Mouse (Mus musculus): ENCODE measurements around the gene Map1lc3b. TPM values are rescaled to one million over a fixed set of nuclear protein-coding genes. Genes with fewer than 3 reads are reported as not detected.

The Map1lc3b gene
- polyA plus RNA-seq, 1 experiment = 86.5 TPM

GRCm38 (mm10) chr8:121602411-121602810 is 12.2 kb downstream of the Map1lc3b start:
- no peaks in the 10 kb centered on the region for H3K4me1 ChIP-seq (ENCODE audit: control insufficient read depth, insufficient read depth, low read length)
- H3K9ac ChIP-seq (ENCODE audit: low read depth, poor library complexity, severe bottlenecking) = no peak overlapping the region
- no peak overlapping the region for H3K4me3 ChIP-seq (ENCODE audit: low read depth, low read length)
- TF ChIP-seq POLR2A (IDR thresholded peaks at IDR 0.05; ENCODE audit: insufficient read depth, low read length) (no peak), CTCF (IDR thresholded peaks at IDR 0.05; ENCODE audit: low read depth, low read length) (no peak), EP300 (IDR thresholded peaks at IDR 0.05; ENCODE audit: insufficient read depth, low read depth, low read length) (no peak)
- no peaks in the 10 kb centered on the region for H3K27me3 ChIP-seq (ENCODE audit: control insufficient read depth, insufficient read depth, low read length, poor library complexity, severe bottlenecking)
- no peaks in the 10 kb centered on the region for H3K9me3 ChIP-seq (replicated peaks; ENCODE audit: control insufficient read depth, insufficient read depth, low read length, poor library complexity, severe bottlenecking)
- H3K27ac ChIP-seq (ENCODE audit: insufficient read depth, low read length) = no peak overlapping the region
- H3K36me3 ChIP-seq (ENCODE audit: control insufficient read depth, insufficient read depth, low read length, poor library complexity, severe bottlenecking) = peaks cover 13% of the 10 kb centered on the region

GRCm38 (mm10) chr8:121602860-121603259 is 12.7 kb downstream of the Map1lc3b start:
- TF ChIP-seq CTCF (IDR thresholded peaks at IDR 0.05; ENCODE audit: low read depth, low read length) (peak; percentile 97), POLR2A (IDR thresholded peaks at IDR 0.05; ENCODE audit: insufficient read depth, low read length) (no peak)
- no peaks in the 10 kb centered on the region for H3K27me3 ChIP-seq (ENCODE audit: control insufficient read depth, insufficient read depth, low read length, poor library complexity, severe bottlenecking)
- H3K4me3 ChIP-seq (ENCODE audit: low read depth, low read length) = no peak overlapping the region
- no peak overlapping the region for H3K27ac ChIP-seq (ENCODE audit: insufficient read depth, low read length)
- H3K9ac ChIP-seq (ENCODE audit: low read depth, poor library complexity, severe bottlenecking) = no peak overlapping the region
- no peaks in the 10 kb centered on the region for H3K4me1 ChIP-seq (ENCODE audit: control insufficient read depth, insufficient read depth, low read length)
- no peaks in the 10 kb centered on the region for H3K9me3 ChIP-seq (replicated peaks; ENCODE audit: control insufficient read depth, insufficient read depth, low read length, poor library complexity, severe bottlenecking)
- peaks cover 12% of the 10 kb centered on the region for H3K36me3 ChIP-seq (ENCODE audit: control insufficient read depth, insufficient read depth, low read length, poor library complexity, severe bottlenecking)

GRCm38 (mm10) chr8:121603801-121604200 is 13.6 kb downstream of the Map1lc3b start:
- TF ChIP-seq POLR2A (IDR thresholded peaks at IDR 0.05; ENCODE audit: insufficient read depth, low read length) = no peak
- no peak for TF ChIP-seq CTCF (IDR thresholded peaks at IDR 0.05; ENCODE audit: low read depth, low read length)
- no peak for TF ChIP-seq EP300 (IDR thresholded peaks at IDR 0.05; ENCODE audit: insufficient read depth, low read depth, low read length)
- no peaks in the 10 kb centered on the region for H3K27me3 ChIP-seq (ENCODE audit: control insufficient read depth, insufficient read depth, low read length, poor library complexity, severe bottlenecking)
- no peak overlapping the region for H3K4me3 ChIP-seq (ENCODE audit: low read depth, low read length)

GRCm38 (mm10) chr8:121607661-121608060 is 17.5 kb downstream of the Map1lc3b start:
- H3K36me3 ChIP-seq (ENCODE audit: control insufficient read depth, insufficient read depth, low read length, poor library complexity, severe bottlenecking) = peaks cover 4% of the 10 kb centered on the region
- H3K9ac ChIP-seq (ENCODE audit: low read depth, poor library complexity, severe bottlenecking) = no peak overlapping the region
- TF ChIP-seq EP300 (IDR thresholded peaks at IDR 0.05; ENCODE audit: insufficient read depth, low read depth, low read length) (no peak), POLR2A (IDR thresholded peaks at IDR 0.05; ENCODE audit: insufficient read depth, low read length) (no peak), CTCF (IDR thresholded peaks at IDR 0.05; ENCODE audit: low read depth, low read length) (no peak)
- no peaks in the 10 kb centered on the region for H3K4me1 ChIP-seq (ENCODE audit: control insufficient read depth, insufficient read depth, low read length)
- H3K27me3 ChIP-seq (ENCODE audit: control insufficient read depth, insufficient read depth, low read length, poor library complexity, severe bottlenecking) = no peaks in the 10 kb centered on the region
- no peaks in the 10 kb centered on the region for H3K9me3 ChIP-seq (replicated peaks; ENCODE audit: control insufficient read depth, insufficient read depth, low read length, poor library complexity, severe bottlenecking)
- H3K4me3 ChIP-seq (ENCODE audit: low read depth, low read length) = no peak overlapping the region
- H3K27ac ChIP-seq (ENCODE audit: insufficient read depth, low read length) = no peak overlapping the region

More at GRCm38 (mm10) chr8:121603801-121604200, 13.6 kb downstream of the Map1lc3b start:
- Histone ChIP-seq H3K9me3 (replicated peaks; ENCODE audit: control insufficient read depth, insufficient read depth, low read length, poor library complexity, severe bottlenecking) (no peaks in the 10 kb centered on the region), H3K4me1 (ENCODE audit: control insufficient read depth, insufficient read depth, low read length) (no peaks in the 10 kb centered on the region), H3K27ac (ENCODE audit: insufficient read depth, low read length) (no peak overlapping the region), H3K36me3 (ENCODE audit: control insufficient read depth, insufficient read depth, low read length, poor library complexity, severe bottlenecking) (peaks cover 12% of the 10 kb centered on the region), H3K9ac (ENCODE audit: low read depth, poor library complexity, severe bottlenecking) (no peak overlapping the region)

- H3K36me3 ChIP-seq (ENCODE audit: control insufficient read depth, insufficient read depth, low read length, poor library complexity, severe bottlenecking) = peaks cover 4% of the 10 kb centered on the region
- no peak for TF ChIP-seq POLR2A (IDR thresholded peaks at IDR 0.05; ENCODE audit: insufficient read depth, low read length)
- no peak for TF ChIP-seq CTCF (IDR thresholded peaks at IDR 0.05; ENCODE audit: low read depth, low read length)
- no peak for TF ChIP-seq EP300 (IDR thresholded peaks at IDR 0.05; ENCODE audit: insufficient read depth, low read depth, low read length)
Observed at GRCm38 (mm10) chr8:121609251-121609650, 19.1 kb downstream of the Map1lc3b start.

GRCm38 (mm10) chr8:121609916-121610315 is 19.8 kb downstream of the Map1lc3b start:
- H3K27me3 ChIP-seq (ENCODE audit: control insufficient read depth, insufficient read depth, low read length, poor library complexity, severe bottlenecking) = no peaks in the 10 kb centered on the region
- peaks cover 4% of the 10 kb centered on the region for H3K36me3 ChIP-seq (ENCODE audit: control insufficient read depth, insufficient read depth, low read length, poor library complexity, severe bottlenecking)
- H3K4me3 ChIP-seq (ENCODE audit: low read depth, low read length) = no peak overlapping the region
- H3K9ac ChIP-seq (ENCODE audit: low read depth, poor library complexity, severe bottlenecking) = no peak overlapping the region
- no peak for TF ChIP-seq CTCF (IDR thresholded peaks at IDR 0.05; ENCODE audit: low read depth, low read length)
- TF ChIP-seq EP300 (IDR thresholded peaks at IDR 0.05; ENCODE audit: insufficient read depth, low read depth, low read length) = no peak
- TF ChIP-seq POLR2A (IDR thresholded peaks at IDR 0.05; ENCODE audit: insufficient read depth, low read length) = no peak
- H3K4me1 ChIP-seq (ENCODE audit: control insufficient read depth, insufficient read depth, low read length) = no peaks in the 10 kb centered on the region
- no peak overlapping the region for H3K27ac ChIP-seq (ENCODE audit: insufficient read depth, low read length)
- no peaks in the 10 kb centered on the region for H3K9me3 ChIP-seq (replicated peaks; ENCODE audit: control insufficient read depth, insufficient read depth, low read length, poor library complexity, severe bottlenecking)

More at GRCm38 (mm10) chr8:121609251-121609650, 19.1 kb downstream of the Map1lc3b start:
- H3K9me3 ChIP-seq (replicated peaks; ENCODE audit: control insufficient read depth, insufficient read depth, low read length, poor library complexity, severe bottlenecking) = no peaks in the 10 kb centered on the region
- H3K4me3 ChIP-seq (ENCODE audit: low read depth, low read length) = no peak overlapping the region
- H3K27me3 ChIP-seq (ENCODE audit: control insufficient read depth, insufficient read depth, low read length, poor library complexity, severe bottlenecking) = no peaks in the 10 kb centered on the region
- H3K4me1 ChIP-seq (ENCODE audit: control insufficient read depth, insufficient read depth, low read length) = no peaks in the 10 kb centered on the region
- H3K27ac ChIP-seq (ENCODE audit: insufficient read depth, low read length) = no peak overlapping the region
- H3K9ac ChIP-seq (ENCODE audit: low read depth, poor library complexity, severe bottlenecking) = no peak overlapping the region
